Mouse (Mus musculus): ENCODE measurements around the gene Gm14408.
"Not testable (repeated sequence)": the region's sequence is repeated elsewhere in the genome, so short reads cannot be mapped to it uniquely, and the experiment has no call there.

Gene Gm14408

DNA sequence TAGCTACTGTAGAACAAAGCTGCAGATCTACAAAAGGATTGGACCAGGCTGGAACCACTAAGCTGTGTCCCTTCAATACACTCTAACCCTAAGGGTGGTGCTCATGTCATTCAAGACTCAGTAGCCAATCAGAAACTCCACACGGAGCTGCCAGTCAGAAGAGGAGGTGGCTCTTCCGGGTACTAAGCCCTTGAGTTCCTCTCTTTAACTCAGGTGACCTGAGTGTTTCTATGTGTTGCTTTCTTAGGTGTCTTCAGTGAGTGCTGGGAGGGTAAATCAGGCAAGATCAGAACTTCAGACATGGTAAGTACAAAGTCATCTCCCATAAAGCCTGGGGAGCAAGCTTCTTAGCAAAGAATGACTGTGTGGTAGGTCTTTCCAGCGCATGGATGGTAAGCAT, at the start of gene Gm14408:
Gene Gm14408, plus strand, starts transcription at position 301 of the 400 bp plus-strand sequence.
- not testable (repeated sequence) for DNase-seq (ENCODE audit: low spot score in 2 of 2)

DNA sequence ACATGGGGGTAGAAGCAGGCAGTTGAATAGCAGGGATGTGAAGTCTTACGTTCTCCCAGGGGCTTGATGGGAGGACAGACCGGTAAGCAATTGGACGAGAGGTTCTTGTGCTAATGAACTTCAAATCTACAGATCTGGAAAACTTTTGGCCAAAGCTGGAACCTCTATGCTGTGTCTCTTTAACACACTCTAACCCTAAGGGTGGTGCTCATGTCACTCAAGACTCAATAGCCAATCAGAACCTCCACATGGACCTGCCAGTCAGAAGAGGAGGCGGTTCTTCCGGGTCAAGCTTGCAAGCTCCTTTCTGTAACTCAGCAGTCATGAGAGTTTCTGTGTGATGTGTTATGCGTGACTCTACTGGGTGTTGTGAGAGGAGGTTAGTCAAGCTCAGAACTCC, 32.6 kb upstream of the Gm14408 start, which contains the start of gene Gm14295:
Gene Gm14295, plus strand, starts transcription at position 301 of the 400 bp plus-strand sequence.
- DNase-seq (ENCODE audit: low spot score in 2 of 2) = not testable (repeated sequence)

DNA sequence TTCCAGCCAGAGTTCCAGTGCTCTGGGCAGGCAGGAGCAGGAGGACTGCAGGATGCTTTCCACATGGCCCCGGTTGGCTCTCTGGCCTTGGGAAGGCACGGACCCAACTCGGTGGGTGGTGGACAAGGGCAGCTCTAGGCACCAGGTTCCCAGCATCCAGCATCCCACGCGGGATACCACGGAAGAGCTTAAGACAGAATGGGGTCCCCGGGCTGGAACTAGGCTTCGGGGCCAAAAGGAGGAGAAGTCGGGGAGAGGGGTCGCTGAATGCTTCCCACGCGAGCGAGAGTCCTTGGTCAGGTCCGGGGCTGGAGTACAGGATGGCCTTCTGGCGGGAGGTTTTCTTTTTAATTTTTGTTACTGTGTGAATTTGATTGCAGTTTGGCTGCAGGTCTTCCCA, 32.2 kb upstream of the Gm14408 start:
- DNase-seq (ENCODE audit: low spot score in 2 of 2) = not testable (repeated sequence)

Data from natural killer cell, adult 2 months (primary cell).